Mouse (Mus musculus): ENCODE measurements at regions not wholly inside any gene's neighbourhood (a gene's known extent, or its start where the extent isn't known, plus 50 kb on each side); places are given as distances from the start of the nearest gene placed in this dataset.

- DNase-seq (ENCODE audit: low read depth, low spot score), result peak; percentile 10
Observed at GRCm38 (mm10) chrX:77009336-77009735, 406.6 kb upstream of the Cldn34d start.

- peak; percentile 29 for DNase-seq (ENCODE audit: low read depth, low spot score)
Observed at GRCm38 (mm10) chrX:77013890-77014289, 411.2 kb upstream of the Cldn34d start.

- DNase-seq (ENCODE audit: low read depth, low spot score), result peak; percentile 83
Observed at GRCm38 (mm10) chrX:77050401-77051381, 448.0 kb upstream of the Cldn34d start.

- peak; percentile 33 for DNase-seq (ENCODE audit: low read depth, low spot score)
Observed at GRCm38 (mm10) chrX:77052036-77052435, 449.3 kb upstream of the Cldn34d start.

GRCm38 (mm10) chrX:77079776-77080175 is 431.0 kb upstream of the Tbl1x start:
- peak; percentile 66 for DNase-seq (ENCODE audit: low read depth, low spot score)

- DNase-seq (ENCODE audit: low read depth, low spot score), result no peak
Observed at GRCm38 (mm10) chrX:77082716-77083115, 428.1 kb upstream of the Tbl1x start.

- no peak for DNase-seq (ENCODE audit: low read depth, low spot score)
Observed at GRCm38 (mm10) chrX:77121761-77122160, 389.1 kb upstream of the Tbl1x start.

All from brain, adult 2 months (tissue).